Mouse (Mus musculus): Measurements from ENCODE around the gene Anapc5.

GRCm38 (mm10) chr5:122843799-122844198 lies 22.7 kb upstream of the Anapc5 start:
- TF ChIP-seq GATA1 (IDR thresholded peaks at IDR 0.05; ENCODE audit: borderline replicate concordance, low read length): no peak
- TF ChIP-seq FLI1 (IDR thresholded peaks at IDR 0.05; ENCODE audit: low read length): no peak
